Mouse (Mus musculus): ENCODE measurements around the gene Sipa1. TPM values are rescaled to one million over a fixed set of nuclear protein-coding genes. Genes with fewer than 3 reads are reported as not detected.

Sipa1 gene
- polyA plus RNA-seq, 1 experiment from 2014 or later, result 8.0 TPM

- Histone ChIP-seq H3K4me2 (replicated peaks; ENCODE audit: low read depth) (no peak overlapping the region), H3K9ac (ENCODE audit: low read length) (no peak overlapping the region), H3K4me3 (ENCODE audit: low read depth, low read length) (no peak overlapping the region), H3K27ac (replicated peaks) (no peak overlapping the region), H3K9me3 (ENCODE audit: control insufficient read depth, low read length) (no peaks in the 10 kb centered on the region), H3K27me3 (ENCODE audit: control insufficient read depth, insufficient read depth, low read length) (no peaks in the 10 kb centered on the region), H3K4me1 (replicated peaks; ENCODE audit: control insufficient read depth, insufficient read depth) (peaks cover 9% of the 10 kb centered on the region), H3K36me3 (ENCODE audit: control insufficient read depth, insufficient read depth, low read length) (peaks cover 15% of the 10 kb centered on the region)
- no peak for TF ChIP-seq CTCF (IDR thresholded peaks at IDR 0.05; ENCODE audit: low read depth)
- TF ChIP-seq EP300 (optimal IDR thresholded peaks at IDR 0.05), result no peak
- WGBS, result 94% methylated on average over 6 of the region's 6 CpGs
- ATAC-seq (ENCODE audit: low FRiP score, low TSS enrichment) (no peak), DNase-seq (ENCODE audit: low spot score) (no peak)
Measured at GRCm38 (mm10) chr19:5710068-5710467, 46.6 kb upstream of the Sipa1 start.

GRCm38 (mm10) chr19:5704801-5705571 is 41.5 kb upstream of the Sipa1 start:
- Histone ChIP-seq H3K36me3 (ENCODE audit: control insufficient read depth, insufficient read depth, low read length) (peaks cover 27% of the 10 kb centered on the region), H3K4me2 (replicated peaks; ENCODE audit: low read depth) (peak overlapping the region; percentile 35)
- DNase-seq (ENCODE audit: low spot score), result peak; percentile 68

DNA sequence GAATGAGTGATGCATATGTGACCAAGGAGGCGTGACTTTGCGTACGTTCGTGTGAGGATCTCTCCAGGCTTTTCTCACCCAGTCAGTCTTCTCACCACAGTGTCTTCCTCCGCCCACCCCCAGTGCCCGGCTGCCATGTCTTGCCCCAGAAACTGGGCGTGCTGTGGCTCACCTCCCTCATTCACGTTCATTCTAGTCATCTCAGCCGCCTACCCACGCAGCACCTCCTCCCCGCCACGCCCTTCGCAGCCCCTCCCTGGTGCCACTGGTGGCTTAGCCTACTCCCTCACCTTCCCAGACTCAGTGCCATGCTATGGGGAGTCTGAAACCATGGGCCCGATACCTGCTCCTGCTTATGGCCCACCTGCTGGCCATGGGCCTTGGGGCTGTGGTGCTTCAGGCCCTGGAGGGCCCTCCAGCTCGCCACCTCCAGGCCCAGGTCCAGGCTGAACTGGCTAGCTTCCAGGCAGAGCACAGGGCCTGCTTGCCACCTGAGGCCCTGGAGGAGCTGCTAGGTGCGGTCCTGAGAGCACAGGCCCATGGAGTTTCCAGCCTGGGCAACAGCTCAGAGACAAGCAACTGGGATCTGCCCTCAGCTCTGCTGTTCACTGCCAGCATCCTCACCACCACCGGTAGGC is 40.8 kb upstream of the Sipa1 start, which contains the start of gene Kcnk7:
Gene Kcnk7, plus strand, starts transcription at position 205 of the 638 bp plus-strand sequence.
- Histone ChIP-seq H3K4me3 (ENCODE audit: low read depth, low read length) (no peak within 1 kb of the TSS), H3K27me3 (ENCODE audit: control insufficient read depth, insufficient read depth, low read length) (no peaks in the 10 kb centered on the region), H3K36me3 (ENCODE audit: control insufficient read depth, insufficient read depth, low read length) (peaks cover 29% of the 10 kb centered on the region), H3K9me3 (ENCODE audit: control insufficient read depth, low read length) (no peaks in the 10 kb centered on the region), H3K4me2 (replicated peaks; ENCODE audit: low read depth) (peak within 1 kb of the TSS; percentile 35), H3K27ac (replicated peaks) (peak within 1 kb of the TSS; percentile 94), H3K4me1 (replicated peaks; ENCODE audit: control insufficient read depth, insufficient read depth) (peaks cover 11% of the 10 kb centered on the region), H3K9ac (ENCODE audit: low read length) (peak within 1 kb of the TSS; percentile 47)
- 57% methylated on average over 17 of the region's 17 CpGs for WGBS
- ATAC-seq (ENCODE audit: low FRiP score, low TSS enrichment), result peak; percentile 40
- no peak for TF ChIP-seq CTCF (IDR thresholded peaks at IDR 0.05; ENCODE audit: low read depth)
- TF ChIP-seq EP300 (optimal IDR thresholded peaks at IDR 0.05), result no peak
- DNase-seq (ENCODE audit: low spot score), result peak; percentile 68

More at GRCm38 (mm10) chr19:5704801-5705571, 41.5 kb upstream of the Sipa1 start:
- WGBS, result 16% methylated on average over 10 of the region's 10 CpGs
- Histone ChIP-seq H3K9me3 (ENCODE audit: control insufficient read depth, low read length) (no peaks in the 10 kb centered on the region), H3K4me1 (replicated peaks; ENCODE audit: control insufficient read depth, insufficient read depth) (peaks cover 11% of the 10 kb centered on the region), H3K27me3 (ENCODE audit: control insufficient read depth, insufficient read depth, low read length) (no peaks in the 10 kb centered on the region), H3K27ac (replicated peaks) (peak overlapping the region; percentile 94), H3K9ac (ENCODE audit: low read length) (peak overlapping the region; percentile 47), H3K4me3 (ENCODE audit: low read depth, low read length) (no peak overlapping the region)
- TF ChIP-seq CTCF (IDR thresholded peaks at IDR 0.05; ENCODE audit: low read depth) (0 out of 2 replicates have a peak, but pooled peaks have one; percentile 27), EP300 (optimal IDR thresholded peaks at IDR 0.05) (no peak)
- ATAC-seq (ENCODE audit: low FRiP score, low TSS enrichment), result peak; percentile 81

DNA sequence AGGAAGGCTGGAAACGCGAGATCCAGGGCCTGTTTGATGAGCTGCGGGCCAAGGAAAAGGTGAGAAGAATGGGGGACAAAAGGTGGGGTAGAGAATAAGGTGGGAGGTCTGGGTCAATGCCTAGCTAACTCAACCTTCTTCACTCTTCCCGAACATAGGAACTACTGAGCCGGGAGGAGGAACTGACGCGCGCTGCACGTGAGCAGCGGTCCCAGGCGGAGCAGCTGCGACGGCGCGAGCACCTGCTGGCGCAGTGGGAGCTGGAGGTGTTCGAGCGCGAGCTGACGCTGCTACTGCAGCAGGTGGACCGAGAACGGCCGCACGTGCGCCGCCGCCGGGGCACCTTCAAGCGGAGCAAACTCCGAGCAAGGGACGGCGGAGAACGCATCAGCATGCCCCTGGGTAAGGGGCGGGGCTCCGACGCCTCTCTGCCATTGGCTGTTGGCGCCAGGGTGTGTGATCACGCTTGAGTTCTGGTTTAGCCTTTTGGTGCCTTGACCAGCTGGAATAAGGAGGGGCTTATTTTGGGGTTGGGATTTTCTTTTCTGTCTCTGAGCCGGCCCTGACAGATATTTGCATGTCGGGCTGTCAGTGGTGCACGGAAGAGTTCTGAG is 32.4 kb upstream of the Sipa1 start:
- 45% methylated on average over 41 of the region's 41 CpGs for WGBS

GRCm38 (mm10) chr19:5693801-5694200 is 30.3 kb upstream of the Sipa1 start:
- Histone ChIP-seq H3K27ac (replicated peaks) (no peak overlapping the region), H3K4me3 (ENCODE audit: low read depth, low read length) (no peak overlapping the region), H3K9ac (ENCODE audit: low read length) (peak overlapping the region; percentile 2; the same call in 1 of the 2 replicates), H3K36me3 (ENCODE audit: control insufficient read depth, insufficient read depth, low read length) (peaks cover 42% of the 10 kb centered on the region), H3K27me3 (ENCODE audit: control insufficient read depth, insufficient read depth, low read length) (no peaks in the 10 kb centered on the region), H3K9me3 (ENCODE audit: control insufficient read depth, low read length) (no peaks in the 10 kb centered on the region), H3K4me2 (replicated peaks; ENCODE audit: low read depth) (no peak overlapping the region), H3K4me1 (replicated peaks; ENCODE audit: control insufficient read depth, insufficient read depth) (no peaks in the 10 kb centered on the region; the same call in 1 of the 2 replicates)
- 89% methylated on average over 6 of the region's 6 CpGs for WGBS
- TF ChIP-seq EP300 (optimal IDR thresholded peaks at IDR 0.05), result no peak
- no peak for TF ChIP-seq CTCF (IDR thresholded peaks at IDR 0.05; ENCODE audit: low read depth)
- DNase-seq (ENCODE audit: low spot score) (no peak), ATAC-seq (ENCODE audit: low FRiP score, low TSS enrichment) (no peak)

More for the DNA sequence above, 32.4 kb upstream of the Sipa1 start:
- TF ChIP-seq EP300 (optimal IDR thresholded peaks at IDR 0.05), result no peak
- no peak for TF ChIP-seq CTCF (IDR thresholded peaks at IDR 0.05; ENCODE audit: low read depth)
- Histone ChIP-seq H3K4me3 (ENCODE audit: low read depth, low read length) (no peak overlapping the region), H3K9me3 (ENCODE audit: control insufficient read depth, low read length) (no peaks in the 10 kb centered on the region), H3K4me1 (replicated peaks; ENCODE audit: control insufficient read depth, insufficient read depth) (no peaks in the 10 kb centered on the region; the same call in 1 of the 2 replicates), H3K4me2 (replicated peaks; ENCODE audit: low read depth) (no peak overlapping the region), H3K36me3 (ENCODE audit: control insufficient read depth, insufficient read depth, low read length) (peaks cover 55% of the 10 kb centered on the region), H3K27me3 (ENCODE audit: control insufficient read depth, insufficient read depth, low read length) (no peaks in the 10 kb centered on the region), H3K9ac (ENCODE audit: low read length) (no peak overlapping the region), H3K27ac (replicated peaks) (no peak overlapping the region)
- DNase-seq (ENCODE audit: low spot score), result peak; percentile 54
- ATAC-seq (ENCODE audit: low FRiP score, low TSS enrichment), result no peak

All from stomach, postnatal 0 days (tissue).